In the genomic region with DNA sequence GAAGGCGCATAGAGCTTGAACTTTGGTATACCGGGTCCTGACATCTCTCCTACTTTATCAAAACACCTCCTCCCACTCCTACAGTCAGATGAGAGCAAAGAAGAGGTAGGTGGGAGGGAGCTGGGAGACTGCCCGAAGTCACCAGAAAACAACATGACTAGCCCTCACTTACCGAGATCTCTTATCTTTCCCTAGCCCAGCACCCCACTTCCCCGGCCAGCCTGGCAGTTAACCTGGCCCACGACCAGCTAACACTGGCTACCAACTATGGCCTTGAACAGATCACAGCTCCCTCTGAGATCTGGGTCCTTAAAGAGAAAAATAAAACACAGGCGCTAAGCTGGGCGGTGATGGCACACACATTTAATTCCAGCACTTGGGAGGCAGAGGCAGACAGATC, we compare ENCODE assay signal across 20 mouse cellular contexts. TPM values are rescaled to one million over a fixed set of nuclear protein-coding genes. Genes with fewer than 3 reads are reported as not detected.
DNase-seq lines count a peak whose midpoint lies in the region; ATAC-seq lines count a peak whose summit lies in the region.
"Had no signal": no experiment of that assay in that cellular context is flagged by ENCODE, and none has a peak within 500 bp of the region (broad histone marks: within the 10 kb centered on the region; RNA-seq: fewer than 3 reads in every experiment).

No protein-coding gene starts in this region.

- H3K36me3 ChIP-seq in heart, embryonic 15.5 days, result no peaks in the 10 kb centered on the region
- H3K36me3 ChIP-seq in midbrain, embryonic 15.5 days (replicated peaks), result no peaks in the 10 kb centered on the region
- H3K36me3 ChIP-seq: hindbrain, embryonic 12.5 days; midbrain, embryonic 13.5 days; neural tube, embryonic 15.5 days had no signal

- H3K4me1 ChIP-seq in heart, embryonic 15.5 days (replicated peaks), result peaks cover 51% of the 10 kb centered on the region
- 0 out of 2 replicates have a peak, but pooled peaks cover 6% of the 10 kb centered on the region for H3K4me1 ChIP-seq in midbrain, embryonic 15.5 days

- no peaks in the 10 kb centered on the region for H3K27me3 ChIP-seq in heart, embryonic 15.5 days
- no peaks in the 10 kb centered on the region for H3K27me3 ChIP-seq in midbrain, embryonic 15.5 days (replicated peaks)
- H3K27me3 ChIP-seq: hindbrain, embryonic 12.5 days; midbrain, embryonic 13.5 days; neural tube, embryonic 15.5 days had no signal

- ATAC-seq in heart, embryonic 15.5 days (replicated peaks; ENCODE audit: insufficient number of reproducible peaks, insufficient read depth, low FRiP score, low read depth), result no peak
- ATAC-seq in midbrain, embryonic 15.5 days (replicated peaks), result no peak
- ATAC-seq: forebrain, postnatal 0 days; lung, postnatal 0 days; midbrain, embryonic 13.5 days had no signal

- DNase-seq in adrenal gland, postnatal 36 days, result peak; percentile 62 to 73
- no peak for DNase-seq in adrenal gland, postnatal 10 days
- DNase-seq in heart, adult 9 months (ENCODE audit: low spot score in 2 of 2), result no peak
- peak; percentile 77 for DNase-seq in ovary, adult 18-20 months (ENCODE audit: low spot score)
- DNase-seq in ovary, postnatal 10 days (ENCODE audit: low spot score), result no peak
- DNase-seq in testis, postnatal 14 days (ENCODE audit: low spot score), result peak; percentile 79
- DNase-seq: cerebellum, adult 2 months; forebrain, postnatal 0 days; kidney, adult 18-20 months; kidney, postnatal 14 days; right cerebral cortex, postnatal 4 days; thymus, postnatal 14 days had no signal

- H3K27ac ChIP-seq in heart, embryonic 15.5 days, result peak overlapping the region; percentile 75
- no peak overlapping the region for H3K27ac ChIP-seq in midbrain, embryonic 15.5 days
- H3K27ac ChIP-seq: forebrain, embryonic 10.5 days; hindbrain, embryonic 12.5 days; liver, embryonic 14.5 days; midbrain, embryonic 13.5 days; neural tube, embryonic 15.5 days had no signal

- H3K9me3 ChIP-seq in heart, embryonic 15.5 days (replicated peaks), result no peaks in the 10 kb centered on the region
- no peaks in the 10 kb centered on the region for H3K9me3 ChIP-seq in midbrain, embryonic 15.5 days
- H3K9me3 ChIP-seq: forebrain, embryonic 10.5 days; hindbrain, embryonic 12.5 days; midbrain, embryonic 13.5 days; neural tube, embryonic 15.5 days had no signal

- H3K4me3 ChIP-seq in heart, embryonic 15.5 days, result no peak overlapping the region
- H3K4me3 ChIP-seq in midbrain, embryonic 15.5 days, result no peak overlapping the region
- H3K4me3 ChIP-seq: forebrain, embryonic 10.5 days; hindbrain, embryonic 12.5 days; midbrain, embryonic 13.5 days; neural tube, embryonic 15.5 days had no signal

- H3K9ac ChIP-seq in heart, embryonic 15.5 days, result no peak overlapping the region
- no peak overlapping the region for H3K9ac ChIP-seq in midbrain, embryonic 15.5 days
- H3K9ac ChIP-seq: forebrain, postnatal 0 days; hindbrain, embryonic 12.5 days; liver, embryonic 14.5 days; midbrain, embryonic 13.5 days; neural tube, embryonic 15.5 days had no signal

- WGBS in heart, embryonic 15.5 days, result 56% methylated on average over 8 of the region's 8 CpGs
- WGBS in midbrain, embryonic 15.5 days, result 89% methylated on average over 8 of the region's 8 CpGs

- H3K4me2 ChIP-seq in heart, embryonic 15.5 days, result peak overlapping the region; percentile 33
- no peak overlapping the region for H3K4me2 ChIP-seq in midbrain, embryonic 15.5 days
- H3K4me2 ChIP-seq: hindbrain, embryonic 12.5 days had no signal

RNA-seq across cellular contexts. Expression of a gene that starts 14.5 kb away (rescaled TPM):
- 1,000 to 10,000 TPM; 1,867 to 4,652 TPM for total RNA-seq in adrenal gland, postnatal 36 days (2021)
- total RNA-seq in adrenal gland, postnatal 10 days (2021), result 1,000 to 10,000 TPM in 1 of 2 experiments, 100 to 1,000 TPM in 1; 506 to 1,242 TPM
- polyA plus RNA-seq in heart, embryonic 15.5 days (2015; fragmentation: Nextera tagmentation; extraction: Ambion mirVana), result 54.8 and 68.1 TPM in 2 replicates
- 40.3 and 45.9 TPM in 2 replicates for polyA plus RNA-seq in midbrain, embryonic 15.5 days (2015; fragmentation: Nextera tagmentation; extraction: Ambion mirVana)

Comparison
In these comparisons a context has a peak if more than half of its experiments do, and no peak if none do; other contexts are left out.
1. DNase-seq: peak in adrenal gland, postnatal 36 days (2 of 2), ovary, adult 18-20 months (single experiment) and testis, postnatal 14 days (single experiment); none in adrenal gland, postnatal 10 days (single experiment), heart, adult 9 months (0 of 2) and ovary, postnatal 10 days (single experiment).